Mouse (Mus musculus): ENCODE data around the gene Gli3. TPM values are rescaled to one million over a fixed set of nuclear protein-coding genes. Genes with fewer than 3 reads are reported as not detected.
A peak's percentile ranks its signal among the peaks of the same experiment; 100 is the strongest.

The Gli3 gene
- polyA plus RNA-seq, 1 experiment from 2014 or later: 13.5 TPM

GRCm38 (mm10) chr13:15498338-15498737 lies 35.3 kb downstream of the Gli3 start:
- no peaks in the 10 kb centered on the region for H3K9me3 ChIP-seq
- H3K4me1 ChIP-seq: no peaks in the 10 kb centered on the region
- no peak for ATAC-seq (replicated peaks)
- H3K27me3 ChIP-seq: no peaks in the 10 kb centered on the region
- 66% methylated on average over 4 of the region's 4 CpGs for WGBS
- H3K9ac ChIP-seq (replicated peaks): no peak overlapping the region
- H3K4me3 ChIP-seq: no peak overlapping the region
- no peak overlapping the region for H3K27ac ChIP-seq (replicated peaks)
- H3K36me3 ChIP-seq: no peaks in the 10 kb centered on the region
- H3K4me2 ChIP-seq (replicated peaks): no peak overlapping the region

- H3K9me3 ChIP-seq: no peaks in the 10 kb centered on the region
- no peaks in the 10 kb centered on the region for H3K36me3 ChIP-seq
- H3K4me3 ChIP-seq: no peak overlapping the region
- no peak overlapping the region for H3K4me2 ChIP-seq (replicated peaks)
- H3K27me3 ChIP-seq: no peaks in the 10 kb centered on the region
- peaks cover 11% of the 10 kb centered on the region for H3K4me1 ChIP-seq
- H3K27ac ChIP-seq (replicated peaks): no peak overlapping the region
- H3K9ac ChIP-seq (replicated peaks): no peak overlapping the region
- ATAC-seq (replicated peaks): no peak
These were observed 47.9 kb downstream of the Gli3 start for GRCm38 (mm10) chr13:15510925-15511324.

- 12% methylated on average over 5 of the region's 5 CpGs for WGBS
- Histone ChIP-seq H3K9me3 (no peaks in the 10 kb centered on the region), H3K36me3 (no peaks in the 10 kb centered on the region)
These were observed 50.1 kb downstream of the Gli3 start for GRCm38 (mm10) chr13:15513114-15513513.

GRCm38 (mm10) chr13:15514082-15514481 lies 51.0 kb downstream of the Gli3 start:
- H3K27ac ChIP-seq (replicated peaks): no peak overlapping the region
- H3K4me3 ChIP-seq: no peak overlapping the region
- H3K27me3 ChIP-seq: no peaks in the 10 kb centered on the region
- WGBS: 72% methylated on average over 8 of the region's 8 CpGs
- no peak overlapping the region for H3K4me2 ChIP-seq (replicated peaks)
- no peak overlapping the region for H3K9ac ChIP-seq (replicated peaks)
- H3K4me1 ChIP-seq: peaks cover 15% of the 10 kb centered on the region
- no peaks in the 10 kb centered on the region for H3K36me3 ChIP-seq
- H3K9me3 ChIP-seq: no peaks in the 10 kb centered on the region
- no peak for ATAC-seq (replicated peaks)

More at GRCm38 (mm10) chr13:15513114-15513513, 50.1 kb downstream of the Gli3 start:
- Histone ChIP-seq H3K4me2 (replicated peaks) (no peak overlapping the region), H3K9ac (replicated peaks) (no peak overlapping the region), H3K27ac (replicated peaks) (no peak overlapping the region), H3K27me3 (no peaks in the 10 kb centered on the region), H3K4me1 (peaks cover 15% of the 10 kb centered on the region), H3K4me3 (no peak overlapping the region)
- ATAC-seq (replicated peaks): peak; percentile 39; the same call in 1 of the 2 replicates

GRCm38 (mm10) chr13:15517048-15517760 lies 54.2 kb downstream of the Gli3 start:
- Histone ChIP-seq H3K27ac (replicated peaks) (no peak overlapping the region), H3K9me3 (no peaks in the 10 kb centered on the region), H3K27me3 (no peaks in the 10 kb centered on the region), H3K4me2 (replicated peaks) (no peak overlapping the region), H3K4me3 (no peak overlapping the region), H3K4me1 (peaks cover 20% of the 10 kb centered on the region), H3K36me3 (no peaks in the 10 kb centered on the region), H3K9ac (replicated peaks) (no peak overlapping the region)
- WGBS: 68% methylated on average over 9 of the region's 9 CpGs
- 0 out of 2 replicates have a peak, but pooled peaks have one; percentile 12 for ATAC-seq (replicated peaks)

GRCm38 (mm10) chr13:15520353-15520752 lies 57.3 kb downstream of the Gli3 start:
- no peak for ATAC-seq (replicated peaks)

GRCm38 (mm10) chr13:15522153-15522552 lies 59.1 kb downstream of the Gli3 start:
- ATAC-seq (replicated peaks): no peak

More at GRCm38 (mm10) chr13:15520353-15520752, 57.3 kb downstream of the Gli3 start:
- Histone ChIP-seq H3K4me3 (no peak overlapping the region), H3K27me3 (no peaks in the 10 kb centered on the region), H3K27ac (replicated peaks) (no peak overlapping the region), H3K4me1 (peaks cover 12% of the 10 kb centered on the region; the same call in 1 of the 2 replicates), H3K36me3 (no peaks in the 10 kb centered on the region), H3K9me3 (no peaks in the 10 kb centered on the region), H3K9ac (replicated peaks) (no peak overlapping the region), H3K4me2 (replicated peaks) (no peak overlapping the region)
- 34% methylated on average over 2 of the region's 2 CpGs for WGBS

GRCm38 (mm10) chr13:15524208-15524607 lies 61.2 kb downstream of the Gli3 start:
- Histone ChIP-seq H3K9ac (replicated peaks) (no peak overlapping the region), H3K9me3 (no peaks in the 10 kb centered on the region), H3K27ac (replicated peaks) (peak overlapping the region; percentile 52; the same call in 1 of the 2 replicates), H3K27me3 (no peaks in the 10 kb centered on the region), H3K36me3 (no peaks in the 10 kb centered on the region), H3K4me3 (no peak overlapping the region), H3K4me1 (peaks cover 8% of the 10 kb centered on the region; the same call in 1 of the 2 replicates), H3K4me2 (replicated peaks) (no peak overlapping the region)
- WGBS: 77% methylated on average over 8 of the region's 8 CpGs
- ATAC-seq (replicated peaks): no peak

More at GRCm38 (mm10) chr13:15522153-15522552, 59.1 kb downstream of the Gli3 start:
- H3K36me3 ChIP-seq: no peaks in the 10 kb centered on the region
- no peak overlapping the region for H3K4me3 ChIP-seq
- H3K27me3 ChIP-seq: no peaks in the 10 kb centered on the region
- 73% methylated on average over 3 of the region's 3 CpGs for WGBS
- no peaks in the 10 kb centered on the region for H3K9me3 ChIP-seq
- H3K4me1 ChIP-seq: peaks cover 9% of the 10 kb centered on the region; the same call in 1 of the 2 replicates
- no peak overlapping the region for H3K27ac ChIP-seq (replicated peaks)
- H3K4me2 ChIP-seq (replicated peaks): no peak overlapping the region
- no peak overlapping the region for H3K9ac ChIP-seq (replicated peaks)

GRCm38 (mm10) chr13:15526691-15527090 lies 63.7 kb downstream of the Gli3 start:
- H3K4me1 ChIP-seq: 0 out of 2 replicates have a peak, but pooled peaks cover 3% of the 10 kb centered on the region
- H3K4me2 ChIP-seq (replicated peaks): no peak overlapping the region
- WGBS: 92% methylated on average over 4 of the region's 4 CpGs
- H3K9ac ChIP-seq (replicated peaks): no peak overlapping the region
- no peaks in the 10 kb centered on the region for H3K27me3 ChIP-seq
- no peak overlapping the region for H3K27ac ChIP-seq (replicated peaks)
- no peaks in the 10 kb centered on the region for H3K9me3 ChIP-seq
- no peak overlapping the region for H3K4me3 ChIP-seq
- no peaks in the 10 kb centered on the region for H3K36me3 ChIP-seq
- ATAC-seq (replicated peaks): no peak

- no peak for ATAC-seq (replicated peaks)
- no peak overlapping the region for H3K4me3 ChIP-seq
- H3K36me3 ChIP-seq: no peaks in the 10 kb centered on the region
- no peaks in the 10 kb centered on the region for H3K27me3 ChIP-seq
- no peaks in the 10 kb centered on the region for H3K9me3 ChIP-seq
- no peak overlapping the region for H3K4me2 ChIP-seq (replicated peaks)
- 75% methylated on average over 3 of the region's 3 CpGs for WGBS
- H3K4me1 ChIP-seq: no peaks in the 10 kb centered on the region
- no peak overlapping the region for H3K27ac ChIP-seq (replicated peaks)
- H3K9ac ChIP-seq (replicated peaks): no peak overlapping the region
These were observed 68.5 kb downstream of the Gli3 start for GRCm38 (mm10) chr13:15531568-15531967.

GRCm38 (mm10) chr13:15537206-15537605 lies 74.2 kb downstream of the Gli3 start:
- H3K27me3 ChIP-seq: no peaks in the 10 kb centered on the region
- H3K4me1 ChIP-seq: peaks cover 29% of the 10 kb centered on the region
- no peak overlapping the region for H3K9ac ChIP-seq (replicated peaks)
- H3K27ac ChIP-seq (replicated peaks): no peak overlapping the region
- H3K9me3 ChIP-seq: no peaks in the 10 kb centered on the region
- H3K4me2 ChIP-seq (replicated peaks): no peak overlapping the region
- 20% methylated on average over 5 of the region's 5 CpGs for WGBS
- 0 out of 2 replicates have a peak, but pooled peaks have one; percentile 30 for ATAC-seq (replicated peaks)
- H3K36me3 ChIP-seq: no peaks in the 10 kb centered on the region
- no peak overlapping the region for H3K4me3 ChIP-seq

- 0 out of 2 replicates have a peak, but pooled peaks have one; percentile 23 for ATAC-seq (replicated peaks)
- no peak overlapping the region for H3K27ac ChIP-seq (replicated peaks)
- H3K9ac ChIP-seq (replicated peaks): no peak overlapping the region
These were observed 74.6 kb downstream of the Gli3 start for GRCm38 (mm10) chr13:15537611-15538010.

More at GRCm38 (mm10) chr13:15537611-15538010, 74.6 kb downstream of the Gli3 start:
- Histone ChIP-seq H3K4me1 (peaks cover 33% of the 10 kb centered on the region), H3K4me3 (no peak overlapping the region), H3K9me3 (no peaks in the 10 kb centered on the region), H3K36me3 (no peaks in the 10 kb centered on the region), H3K27me3 (no peaks in the 10 kb centered on the region), H3K4me2 (replicated peaks) (no peak overlapping the region)
- WGBS: 46% methylated on average over 3 of the region's 3 CpGs
